ENCODE assay signal across 14 mouse cellular contexts in genomic region chr2:140535832-140536571, GRCm38 (mm10).
DNase-seq lines count a peak whose midpoint lies in the region.
"Had no signal": no experiment of that assay in that cellular context is flagged by ENCODE, and none has a peak within 500 bp of the region (broad histone marks: within the 10 kb centered on the region; RNA-seq: fewer than 3 reads in every experiment).

No protein-coding gene starts in this region.

- DNase-seq in adrenal gland, postnatal 25 days, result peak; percentile 21
- DNase-seq in adrenal gland, postnatal 14 days, result no peak
- DNase-seq in left cerebral cortex, postnatal 4 days, result peak; percentile 21
- no peak for DNase-seq in left cerebral cortex, postnatal 10 days (ENCODE audit: extremely low spot score in 1 of 2, low spot score in 2 of 2)
- DNase-seq in right cerebral cortex, postnatal 4 days, result peak; percentile 9
- no peak for DNase-seq in right cerebral cortex, postnatal 36 days (ENCODE audit: low spot score in 2 of 2)
- DNase-seq in urinary bladder, postnatal 36 days (ENCODE audit: low spot score in 2 of 2), result no peak
- DNase-seq in thymus, postnatal 25 days, result no peak
- DNase-seq: cerebellum, adult 2 months; cerebellum, postnatal 36 days; embryo, embryonic 11 days; kidney, adult 2 months; layer of hippocampus, postnatal 36 days; thymus, postnatal 14 days had no signal

- intact Hi-C loops in left cerebral cortex, postnatal 4 days (cut with DNase I), result no loop called here
- intact Hi-C loops in left cerebral cortex, postnatal 10 days (cut with DNase I), result loop anchor here (10.0 kb wide), 1 partner anchor 129 kb away; no protein-coding TSS in a partner anchor

Comparison
In these comparisons a context has a peak if more than half of its experiments do, and no peak if none do; other contexts are left out.
1. DNase-seq: peak in adrenal gland, postnatal 25 days (single experiment), left cerebral cortex, postnatal 4 days (single experiment) and right cerebral cortex, postnatal 4 days (single experiment); none in adrenal gland, postnatal 14 days (single experiment), left cerebral cortex, postnatal 10 days (0 of 2), right cerebral cortex, postnatal 36 days (0 of 2), urinary bladder, postnatal 36 days (0 of 2) and thymus, postnatal 25 days (single experiment).